ENCODE assay signal across 9 mouse cellular contexts in genomic region chr11:107159034-107159433, GRCm38 (mm10). TPM values are rescaled to one million over a fixed set of nuclear protein-coding genes. Genes with fewer than 3 reads are reported as not detected.
DNase-seq lines count a peak whose midpoint lies in the region; ATAC-seq and TF ChIP-seq lines count a peak whose summit lies in the region.
"Had no signal": no experiment of that assay in that cellular context is flagged by ENCODE, and none has a peak within 500 bp of the region (broad histone marks: within the 10 kb centered on the region; RNA-seq: fewer than 3 reads in every experiment).

No protein-coding gene starts in this region.

- in situ Hi-C loops in Patski (cut with MboI; ENCODE audit: low pct_unique_long_range_greater_than_20kb), result no loop called here

- H3K27me3 ChIP-seq in heart, postnatal 0 days (ENCODE audit: control insufficient read depth, insufficient read depth, low read length), result no peaks in the 10 kb centered on the region
- H3K27me3 ChIP-seq in heart, embryonic 10.5 days (ENCODE audit: insufficient read depth, poor library complexity, severe bottlenecking), result no peaks in the 10 kb centered on the region
- no peaks in the 10 kb centered on the region for H3K27me3 ChIP-seq in Patski

- no peak for ATAC-seq in heart, postnatal 0 days (ENCODE audit: insufficient read depth, low read depth)
- no peak for ATAC-seq in Patski
- ATAC-seq in erythroid progenitor cell, adult 5-6 weeks (replicated peaks; ENCODE audit: low FRiP score, poor library complexity, severe bottlenecking), result peak; percentile 73
- no peak for ATAC-seq in inflammation-experienced regulatory T-cells, adult 6 months
- ATAC-seq: activated CD4-positive, CD25-positive, alpha-beta regulatory T cell, adult 4 months had no signal

- intact Hi-C loops in left cerebral cortex, postnatal 4 days (cut with DNase I), result no loop called here

- no peaks in the 10 kb centered on the region for H3K36me3 ChIP-seq in heart, postnatal 0 days (replicated peaks; ENCODE audit: control insufficient read depth, insufficient read depth, low read length)
- 0 out of 2 replicates have a peak, but pooled peaks cover 1% of the 10 kb centered on the region for H3K36me3 ChIP-seq in heart, embryonic 10.5 days

- TF ChIP-seq CTCF in heart, postnatal 0 days (IDR thresholded peaks at IDR 0.05; ENCODE audit: low read depth), result peak; percentile 33; the same call in 1 of the 2 replicates
- peak; percentile 77 for TF ChIP-seq CTCF in Patski (IDR thresholded peaks at IDR 0.05)

- H3K4me1 ChIP-seq in heart, postnatal 0 days (ENCODE audit: control insufficient read depth, insufficient read depth), result peaks cover 14% of the 10 kb centered on the region
- H3K4me1 ChIP-seq in heart, embryonic 10.5 days, result peaks cover 14% of the 10 kb centered on the region

- TF ChIP-seq EP300 in heart, postnatal 0 days (IDR thresholded peaks at IDR 0.05; ENCODE audit: low read depth), result no peak

- 68% methylated on average over 1 of the region's 1 CpGs for WGBS in heart, postnatal 0 days
- WGBS in heart, embryonic 10.5 days, result 51% methylated on average over 1 of the region's 1 CpGs

- no peak overlapping the region for H3K4me3 ChIP-seq in heart, postnatal 0 days (ENCODE audit: low read depth, low read length)
- no peak overlapping the region for H3K4me3 ChIP-seq in heart, embryonic 10.5 days

- POLR2A ChIA-PET in Patski (lab: Charles Lee), result no interaction called here

- no peak for DNase-seq in heart, postnatal 0 days (ENCODE audit: low spot score)
- DNase-seq in heart, embryonic 10.5 days (ENCODE audit: low spot score), result no peak
- DNase-seq in 3T3-L1 (ENCODE audit: low read depth, low spot score) (peak; percentile 50), Patski (ENCODE audit: low read depth, low spot score) (no peak)
- no peak for DNase-seq in Muller cell, postnatal 12 days (ENCODE audit: inconsistent ontology term)
- DNase-seq in left cerebral cortex, postnatal 4 days, result no peak

- CTCF ChIA-PET in Patski (lab: Charles Lee), result interaction anchor here (0.7 to 1.7 kb wide), 3 partner anchors 21 to 46 kb away, joined by 4 to 6 read pairs (median 4); no protein-coding TSS in a partner anchor

- no peak overlapping the region for H3K9ac ChIP-seq in heart, postnatal 0 days (replicated peaks; ENCODE audit: low read depth, low read length)

- H3K9me3 ChIP-seq in heart, postnatal 0 days (replicated peaks; ENCODE audit: control insufficient read depth, low read length), result no peaks in the 10 kb centered on the region
- no peaks in the 10 kb centered on the region for H3K9me3 ChIP-seq in heart, embryonic 10.5 days

- H3K4me2 ChIP-seq in heart, postnatal 0 days (ENCODE audit: low read depth, low read length), result no peak overlapping the region

- no peak overlapping the region for H3K27ac ChIP-seq in heart, postnatal 0 days (ENCODE audit: low read depth)
- H3K27ac ChIP-seq in heart, embryonic 10.5 days, result no peak overlapping the region

RNA-seq across cellular contexts. Expression of gene Bptf, which starts 27.1 kb away (rescaled TPM):
- 13.7 and 25.8 TPM in 2 replicates for total RNA-seq in heart, postnatal 0 days (2014; rRNA removed; ENCODE audit: low replicate concordance)
- polyA plus RNA-seq in heart, postnatal 0 days (2015; fragmentation: Nextera tagmentation; extraction: Ambion mirVana), result 11.7 and 11.8 TPM in 2 replicates
- polyA plus RNA-seq in heart, embryonic 10.5 days (2016; fragmentation: Nextera tagmentation; extraction: Ambion mirVana), result 19.1 and 25.5 TPM in 2 replicates
- 47.4 TPM for polyA plus RNA-seq in Patski (2021)
- 35.0 and 65.4 TPM in 2 replicates for total RNA-seq in erythroid progenitor cell, adult 5-6 weeks (2015; ENCODE audit: low replicate concordance)
- 54.1 and 57.1 TPM in 2 replicates for total RNA-seq in erythroid progenitor cell, adult 5-6 weeks (2017; ENCODE audit: low replicate concordance)
- polyA plus RNA-seq in inflammation-experienced regulatory T-cells, adult 6 months (2017; shearing (Covaris generic)), result 10 to 100 TPM; 44.7 to 85.4 (median 83.8) TPM
- total RNA-seq in left cerebral cortex, postnatal 4 days (2021), result 10 to 100 TPM; 88.8 to 90.4 TPM

RNA-seq across cellular contexts. Expression of gene Nol11, which starts 30.1 kb away (rescaled TPM):
- total RNA-seq in heart, postnatal 0 days (2014; rRNA removed; ENCODE audit: low replicate concordance), result 53.5 and 85.3 TPM in 2 replicates
- 25.9 and 27.4 TPM in 2 replicates for polyA plus RNA-seq in heart, postnatal 0 days (2015; fragmentation: Nextera tagmentation; extraction: Ambion mirVana)
- 59.5 and 63.0 TPM in 2 replicates for polyA plus RNA-seq in heart, embryonic 10.5 days (2016; fragmentation: Nextera tagmentation; extraction: Ambion mirVana)
- polyA plus RNA-seq in Patski (2021), result 34.3 TPM
- 8.6 and 10.9 TPM in 2 replicates for total RNA-seq in erythroid progenitor cell, adult 5-6 weeks (2015; ENCODE audit: low replicate concordance)
- 7.9 and 9.5 TPM in 2 replicates for total RNA-seq in erythroid progenitor cell, adult 5-6 weeks (2017; ENCODE audit: low replicate concordance)
- 10 to 100 TPM; 39.3 to 62.7 (median 43.0) TPM for polyA plus RNA-seq in inflammation-experienced regulatory T-cells, adult 6 months (2017; shearing (Covaris generic))
- total RNA-seq in left cerebral cortex, postnatal 4 days (2021), result 10 to 100 TPM; 33.0 to 35.2 TPM
